Mouse (Mus musculus) liver, embryonic 13.5 days (tissue): Measurements from ENCODE around the gene Rapsn. TPM values are rescaled to one million over a fixed set of nuclear protein-coding genes. Genes with fewer than 3 reads are reported as not detected.
"Not testable (repeated sequence)": the region's sequence is repeated elsewhere in the genome, so short reads cannot be mapped to it uniquely, and the experiment has no call there.

Experiments used
- ATAC-seq: fragments of 200-750 bp; cut with Nextera tagmentation; 2 replicates; pipeline ENCODE4 v1.8.0; 2017; ENCODE audit warnings: low read depth, mild to moderate bottlenecking, moderate number of reproducible peaks, moderate library complexity
- DNase-seq: peaks from one replicate; pipeline ENCODE4 v3.0.0; 2022
- H3K27ac ChIP-seq: fragments of 300-500 bp; sonication (generic); 2 replicates; pipeline ENCODE4 v1.5.1; 2015; ENCODE audit warnings: moderate library complexity, mild to moderate bottlenecking, inconsistent platforms
- H3K27me3 ChIP-seq: fragments of 300-500 bp; sonication (generic); 2 replicates; pipeline ENCODE4 v1.6.1; 2015; ENCODE audit warnings: mild to moderate bottlenecking, inconsistent platforms
- H3K36me3 ChIP-seq: fragments of 300-500 bp; sonication (generic); 2 replicates; pipeline ENCODE4 v1.6.1; 2015; ENCODE audit warnings: mild to moderate bottlenecking, inconsistent platforms
- H3K4me1 ChIP-seq: fragments of 300-500 bp; sonication (generic); replicated peaks from 2 replicates; pipeline ENCODE4 v1.6.1; 2015; ENCODE audit warnings: inconsistent platforms
- H3K4me2 ChIP-seq: fragments of 300-500 bp; sonication (generic); 2 replicates; pipeline ENCODE4 v1.6.1; 2015; ENCODE audit warnings: inconsistent platforms, mild to moderate bottlenecking, moderate library complexity
- H3K4me3 ChIP-seq: fragments of 300-500 bp; sonication (generic); replicated peaks from 2 replicates; pipeline ENCODE4 v1.5.1; 2015; ENCODE audit warnings: mild to moderate bottlenecking, inconsistent platforms
- H3K9ac ChIP-seq: fragments of 300-500 bp; sonication (generic); 2 replicates; pipeline ENCODE4 v1.6.1; 2015; ENCODE audit warnings: mild to moderate bottlenecking, inconsistent platforms
- H3K9me3 ChIP-seq: fragments of 300-500 bp; sonication (generic); replicated peaks from 2 replicates; pipeline ENCODE4 v1.6.1; 2016; ENCODE audit warnings: inconsistent platforms
- WGBS: fragments of 180-500 bp; shearing (Covaris S2); methylation state at CpG from one replicate; pipeline ENCODE4 v1.1.7; 2015; ENCODE audit not compliant: insufficient replicate concordance; 5-methylcytosine and 5-hydroxymethylcytosine counted together
- polyA plus RNA-seq: library from polyadenylated mRNA; unstranded; fragments of >200 nt; fragmentation: Nextera tagmentation; extraction: Ambion mirVana; gene quantifications from 2 replicates; pipeline ENCODE4 v1.2.1, GENCODE M21; 2015

Gene Rapsn
- polyA plus RNA-seq, 1 experiment from 2014 or later: 0.69 TPM

GRCm38 (mm10) chr2:91027391-91028214 is 7.8 kb upstream of the Rapsn start:
- H3K9ac ChIP-seq: peak overlapping the region; percentile 76
- DNase-seq: peak; percentile 59
- peaks cover 12% of the 10 kb centered on the region for H3K36me3 ChIP-seq
- no peaks in the 10 kb centered on the region for H3K27me3 ChIP-seq
- peak overlapping the region; percentile 76 for H3K4me2 ChIP-seq
- H3K4me1 ChIP-seq: peaks cover 70% of the 10 kb centered on the region
- H3K27ac ChIP-seq: peak overlapping the region; percentile 91
- ATAC-seq: peak; percentile 74
- whole genome bisulfite sequencing: 36% methylated on average over 9 of the region's 9 CpGs
- peak overlapping the region; percentile 64 for H3K4me3 ChIP-seq
- no peaks in the 10 kb centered on the region for H3K9me3 ChIP-seq

DNA sequence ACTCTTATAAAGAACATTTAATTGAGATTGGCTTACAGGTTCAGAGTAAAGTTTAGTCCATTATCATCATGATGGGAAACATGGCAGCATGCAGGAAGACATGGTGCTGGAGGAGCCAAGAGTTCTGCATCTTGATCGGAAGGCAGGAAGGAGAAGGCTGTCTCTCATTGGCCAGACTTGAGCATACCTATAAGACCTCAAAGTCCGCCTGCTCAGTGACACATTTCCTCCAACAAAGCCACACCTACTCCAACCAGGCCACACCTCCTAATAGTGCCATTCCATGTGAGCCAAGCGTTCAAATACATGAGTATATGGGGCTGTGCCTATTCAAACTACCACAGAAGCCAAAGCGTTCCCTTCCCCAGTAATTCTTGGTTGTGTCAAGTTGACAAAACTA is 4.2 kb upstream of the Rapsn start:
- Histone ChIP-seq H3K4me2 (no peak overlapping the region), H3K36me3 (no peaks in the 10 kb centered on the region), H3K4me3 (no peak overlapping the region), H3K27me3 (no peaks in the 10 kb centered on the region), H3K27ac (no peak overlapping the region), H3K9ac (no peak overlapping the region), H3K4me1 (peaks cover 38% of the 10 kb centered on the region), H3K9me3 (no peaks in the 10 kb centered on the region)
- 70% methylated on average over 4 of the region's 4 CpGs for WGBS
- DNase-seq (no peak), ATAC-seq (no peak)

DNA sequence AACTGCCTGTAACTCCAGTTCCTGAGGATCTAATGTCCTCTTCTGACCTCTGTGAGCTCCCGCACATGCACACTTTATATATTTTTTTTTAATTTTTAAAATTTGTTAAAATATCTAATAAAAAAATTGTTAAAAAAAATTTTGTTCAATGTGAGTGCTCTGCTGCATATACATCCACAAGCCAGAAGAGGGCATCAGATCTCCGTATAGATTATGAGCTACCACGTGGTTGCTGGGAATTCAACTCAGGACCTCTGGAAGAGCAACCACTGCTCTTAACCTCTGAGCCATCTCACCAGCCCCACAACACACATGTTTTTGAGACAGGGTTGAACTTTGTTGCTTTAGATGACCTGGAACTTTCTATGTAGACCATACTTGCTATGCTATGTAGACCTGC is 2.4 kb upstream of the Rapsn start:
- Histone ChIP-seq H3K36me3 (no peaks in the 10 kb centered on the region), H3K4me2 (no peak overlapping the region), H3K4me3 (no peak overlapping the region), H3K27ac (no peak overlapping the region), H3K4me1 (peaks cover 20% of the 10 kb centered on the region), H3K9ac (no peak overlapping the region), H3K27me3 (no peaks in the 10 kb centered on the region), H3K9me3 (no peaks in the 10 kb centered on the region)
- DNase-seq (no peak), ATAC-seq (no peak)
- WGBS: 9% methylated on average over 3 of the region's 3 CpGs

DNA sequence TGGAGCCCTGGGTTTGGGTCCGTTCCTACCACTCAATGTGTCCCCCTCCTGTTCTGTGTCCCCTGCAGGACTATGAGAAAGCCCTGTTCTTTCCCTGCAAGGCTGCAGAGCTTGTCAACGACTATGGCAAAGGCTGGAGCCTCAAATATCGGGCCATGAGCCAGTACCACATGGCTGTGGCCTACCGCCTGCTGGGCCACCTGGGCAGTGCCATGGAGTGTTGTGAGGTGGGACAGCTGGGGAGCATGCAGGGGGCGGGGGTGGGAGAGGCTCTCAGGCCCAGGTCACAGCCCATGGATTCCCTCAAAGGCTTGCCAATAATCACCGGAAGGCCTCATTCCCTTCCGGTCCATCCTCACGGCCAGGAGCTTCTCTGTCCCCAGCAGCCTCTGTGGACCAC is 6.4 kb downstream of the Rapsn start:
- 81% methylated on average over 8 of the region's 8 CpGs for WGBS
- Histone ChIP-seq H3K4me1 (peaks cover 33% of the 10 kb centered on the region), H3K4me3 (no peak overlapping the region), H3K27me3 (no peaks in the 10 kb centered on the region), H3K9ac (no peak overlapping the region), H3K27ac (no peak overlapping the region), H3K9me3 (no peaks in the 10 kb centered on the region), H3K4me2 (no peak overlapping the region), H3K36me3 (no peaks in the 10 kb centered on the region)
- no peak for DNase-seq
- ATAC-seq: no peak

GRCm38 (mm10) chr2:91042651-91043398 is 7.4 kb downstream of the Rapsn start:
- H3K27me3 ChIP-seq: no peaks in the 10 kb centered on the region
- H3K9me3 ChIP-seq: no peaks in the 10 kb centered on the region
- WGBS: 40% methylated on average over 21 of the region's 21 CpGs
- no peak overlapping the region for H3K9ac ChIP-seq
- no peak overlapping the region for H3K27ac ChIP-seq
- ATAC-seq (peak; percentile 54), DNase-seq (no peak)
- peaks cover 41% of the 10 kb centered on the region for H3K4me1 ChIP-seq
- peak overlapping the region; percentile 11; the same call in 1 of the 2 replicates for H3K4me2 ChIP-seq
- H3K36me3 ChIP-seq: no peaks in the 10 kb centered on the region
- no peak overlapping the region for H3K4me3 ChIP-seq

DNA sequence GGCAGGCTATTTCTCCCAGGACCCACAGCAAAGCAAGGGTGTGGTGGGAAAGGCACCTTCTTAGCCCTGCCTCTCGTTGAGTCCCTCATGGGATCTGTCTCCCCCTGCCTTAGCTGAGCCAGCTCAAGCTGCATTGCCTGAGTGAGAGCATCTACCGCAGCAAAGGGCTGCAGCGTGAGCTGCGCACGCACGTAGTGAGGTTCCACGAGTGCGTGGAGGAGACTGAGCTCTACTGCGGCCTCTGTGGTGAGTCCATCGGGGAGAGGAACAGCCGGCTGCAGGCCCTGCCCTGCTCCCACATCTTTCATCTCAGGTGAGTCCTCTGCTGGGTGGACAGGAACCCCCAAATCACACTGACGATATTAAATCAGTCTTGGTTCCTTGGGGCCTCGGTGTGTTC is 9.3 kb downstream of the Rapsn start:
- H3K4me1 ChIP-seq: peaks cover 48% of the 10 kb centered on the region
- no peak overlapping the region for H3K4me3 ChIP-seq
- H3K27ac ChIP-seq: no peak overlapping the region
- 79% methylated on average over 13 of the region's 13 CpGs for WGBS
- DNase-seq (no peak), ATAC-seq (no peak)
- H3K27me3 ChIP-seq: no peaks in the 10 kb centered on the region
- H3K36me3 ChIP-seq: no peaks in the 10 kb centered on the region
- no peak overlapping the region for H3K9ac ChIP-seq
- H3K9me3 ChIP-seq: no peaks in the 10 kb centered on the region
- H3K4me2 ChIP-seq: no peak overlapping the region

DNA sequence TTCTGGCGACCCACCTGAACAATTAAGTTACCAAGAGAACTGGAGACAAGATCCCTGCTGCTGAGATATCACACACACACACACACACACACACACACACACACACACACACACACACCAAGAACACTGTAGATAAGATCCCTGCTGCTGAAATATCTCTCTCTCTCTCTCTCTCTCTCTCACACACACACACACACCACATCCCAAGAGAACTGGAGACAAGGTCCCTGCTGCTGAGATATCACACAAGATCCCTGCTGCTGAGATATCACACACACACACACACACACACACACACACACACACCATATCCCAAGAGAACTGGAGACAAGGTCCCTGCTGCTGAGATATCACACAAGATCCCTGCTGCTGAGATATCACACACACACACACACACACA is 10.4 kb downstream of the Rapsn start:
- ATAC-seq: peak; percentile 74
- not testable (repeated sequence) for H3K4me2 ChIP-seq, DNase-seq, H3K4me3 ChIP-seq, H3K9ac ChIP-seq, H3K9me3 ChIP-seq, H3K27me3 ChIP-seq, H3K36me3 ChIP-seq
- peaks cover 48% of the 10 kb centered on the region for H3K4me1 ChIP-seq
- WGBS: 43% methylated on average over 1 of the region's 1 CpGs
- peak overlapping the region; percentile 51; the same call in 1 of the 2 replicates for H3K27ac ChIP-seq

- ATAC-seq: no peak
- 65% methylated on average over 9 of the region's 9 CpGs for WGBS
These were observed 11.9 kb downstream of the Rapsn start for GRCm38 (mm10) chr2:91047359-91047758.

GRCm38 (mm10) chr2:91051917-91052316 is 16.5 kb downstream of the Rapsn start:
- ATAC-seq: no peak
- Histone ChIP-seq H3K27ac (peak overlapping the region; percentile 48), H3K4me2 (no peak overlapping the region), H3K9ac (0 out of 2 replicates have a peak overlapping the region, but pooled peaks have one; percentile 35), H3K4me3 (no peak overlapping the region), H3K4me1 (peaks cover 48% of the 10 kb centered on the region), H3K36me3 (peaks cover 22% of the 10 kb centered on the region), H3K9me3 (no peaks in the 10 kb centered on the region), H3K27me3 (no peaks in the 10 kb centered on the region)
- no peak for DNase-seq
- WGBS: 37% methylated on average over 3 of the region's 3 CpGs

More at GRCm38 (mm10) chr2:91047359-91047758, 11.9 kb downstream of the Rapsn start:
- Histone ChIP-seq H3K4me3 (no peak overlapping the region), H3K9me3 (no peaks in the 10 kb centered on the region), H3K9ac (no peak overlapping the region), H3K4me1 (peaks cover 56% of the 10 kb centered on the region), H3K36me3 (no peaks in the 10 kb centered on the region), H3K27me3 (no peaks in the 10 kb centered on the region), H3K4me2 (no peak overlapping the region), H3K27ac (no peak overlapping the region)
- DNase-seq: no peak

GRCm38 (mm10) chr2:91052752-91053151 is 17.3 kb downstream of the Rapsn start:
- no peak for ATAC-seq
- Histone ChIP-seq H3K9ac (no peak overlapping the region), H3K36me3 (peaks cover 30% of the 10 kb centered on the region), H3K4me3 (peak overlapping the region; percentile 93; the same call in 1 of the 2 replicates), H3K27ac (0 out of 2 replicates have a peak overlapping the region, but pooled peaks have one; percentile 85), H3K9me3 (no peaks in the 10 kb centered on the region), H3K4me2 (peak overlapping the region; percentile 93), H3K4me1 (peaks cover 41% of the 10 kb centered on the region), H3K27me3 (no peaks in the 10 kb centered on the region)
- WGBS: 39% methylated on average over 2 of the region's 2 CpGs
- DNase-seq: no peak

DNA sequence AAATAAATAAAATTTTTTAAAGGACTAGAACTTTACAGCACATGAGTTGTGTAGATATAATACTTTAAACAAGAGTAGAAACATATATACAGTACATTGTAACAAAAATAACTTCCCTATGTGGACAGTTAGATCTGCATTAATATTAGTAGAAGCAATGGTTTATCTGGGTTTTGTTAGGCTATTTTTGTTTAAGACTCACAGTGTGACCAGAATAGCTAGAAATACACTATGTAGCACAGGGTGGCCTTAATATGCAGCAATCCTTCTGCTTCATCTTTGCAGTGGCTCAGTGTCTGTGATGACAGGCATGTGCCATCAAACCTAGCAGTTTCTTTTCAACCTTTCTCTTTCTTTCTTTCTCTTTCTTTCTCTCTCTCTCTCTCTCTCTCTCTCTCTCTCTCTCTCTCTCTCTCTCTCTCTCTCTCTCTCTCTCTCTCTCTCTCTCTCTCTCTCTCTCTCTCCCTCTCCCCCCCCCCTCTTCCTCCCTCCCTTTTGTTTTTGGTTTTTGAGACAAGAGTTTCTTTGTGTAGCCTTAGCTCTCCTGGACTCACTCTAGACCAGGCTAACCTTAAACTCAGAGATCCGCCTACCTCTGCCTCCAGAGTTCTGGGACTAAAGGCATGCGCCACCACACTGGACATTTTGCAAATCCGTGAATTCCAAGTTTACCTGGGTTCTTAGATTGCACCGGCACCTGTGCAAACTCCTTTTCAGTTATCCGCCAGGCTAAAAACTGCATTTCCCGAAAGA is 17.9 kb downstream of the Rapsn start:
- Histone ChIP-seq H3K9ac (peak overlapping the region; percentile 92), H3K9me3 (no peaks in the 10 kb centered on the region), H3K4me1 (peaks cover 41% of the 10 kb centered on the region), H3K27ac (peak overlapping the region; percentile 85), H3K4me3 (peak overlapping the region; percentile 93), H3K27me3 (no peaks in the 10 kb centered on the region), H3K4me2 (peak overlapping the region; percentile 93), H3K36me3 (peaks cover 36% of the 10 kb centered on the region)
- ATAC-seq (peak; percentile 30), DNase-seq (no peak)
- WGBS: 0% methylated on average over 6 of the region's 6 CpGs
